Mouse (Mus musculus): ENCODE measurements around the gene Gm17416. TPM values are rescaled to one million over a fixed set of nuclear protein-coding genes. Genes with fewer than 3 reads are reported as not detected.

The Gm17416 gene
- not detected for polyA plus RNA-seq (2017; shearing (Covaris generic))

DNA sequence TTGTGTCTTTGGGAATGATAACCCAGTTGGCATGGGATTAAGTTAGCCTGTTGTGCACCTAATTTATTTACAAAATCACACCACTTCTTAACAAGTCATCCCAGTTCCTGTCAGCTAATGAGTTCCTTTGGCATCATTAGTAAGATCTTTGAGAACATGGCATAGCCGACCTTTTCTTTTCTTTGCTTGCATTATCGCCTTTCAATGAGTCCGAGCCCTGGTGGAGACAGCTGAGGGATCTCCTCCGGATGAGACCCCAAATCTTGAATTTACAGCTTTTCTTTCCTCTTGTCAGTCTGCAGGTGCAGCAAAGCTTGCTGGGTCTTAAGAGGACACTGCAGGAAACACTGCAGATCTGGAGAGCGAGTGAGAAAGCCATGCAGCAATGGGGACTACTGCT is at the start of gene Gm17416:
TSS of gene Gm17416 (plus strand) at position 301 of the 400 bp plus-strand sequence.

DNA sequence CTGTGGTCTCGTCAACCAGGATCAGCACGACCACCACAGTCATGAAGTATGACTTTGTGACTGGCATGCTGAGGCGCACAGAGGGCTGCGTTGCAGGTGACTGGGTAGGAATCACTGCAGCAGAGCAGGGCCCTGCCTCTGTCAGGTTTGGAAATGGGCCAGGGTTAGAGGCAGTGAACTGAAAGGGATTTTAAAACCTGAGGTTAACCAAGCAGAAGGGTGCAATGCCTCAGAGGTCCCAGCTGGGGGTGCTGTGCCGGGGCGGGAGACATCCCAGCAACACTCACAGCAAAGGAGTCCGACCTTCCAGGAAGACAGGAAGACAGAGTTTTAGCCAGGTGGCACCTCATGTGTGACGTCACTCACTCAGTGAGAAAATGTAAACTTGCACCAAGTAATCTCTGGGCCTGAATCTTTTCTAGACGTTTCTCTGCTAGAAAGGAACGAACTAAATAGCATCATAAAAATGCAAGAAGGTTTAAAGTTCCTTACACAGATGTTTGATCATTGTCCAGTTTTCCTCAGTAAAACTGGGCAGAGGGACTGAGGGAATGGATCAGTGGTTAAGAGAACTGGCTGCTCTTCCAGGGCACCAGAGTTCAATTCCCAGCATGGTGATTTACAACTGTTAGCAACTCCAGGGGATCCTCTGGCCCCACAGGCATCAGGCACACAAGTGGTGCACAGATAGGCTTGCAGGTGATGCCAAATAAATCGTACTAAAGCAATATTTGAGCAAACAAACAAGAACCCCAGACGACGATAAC is 29.0 kb upstream of the Gm17416 start, which contains the start of gene Defb29:
TSS of gene Defb29 (minus strand) at position 155 of the 767 bp plus-strand sequence.

DNA sequence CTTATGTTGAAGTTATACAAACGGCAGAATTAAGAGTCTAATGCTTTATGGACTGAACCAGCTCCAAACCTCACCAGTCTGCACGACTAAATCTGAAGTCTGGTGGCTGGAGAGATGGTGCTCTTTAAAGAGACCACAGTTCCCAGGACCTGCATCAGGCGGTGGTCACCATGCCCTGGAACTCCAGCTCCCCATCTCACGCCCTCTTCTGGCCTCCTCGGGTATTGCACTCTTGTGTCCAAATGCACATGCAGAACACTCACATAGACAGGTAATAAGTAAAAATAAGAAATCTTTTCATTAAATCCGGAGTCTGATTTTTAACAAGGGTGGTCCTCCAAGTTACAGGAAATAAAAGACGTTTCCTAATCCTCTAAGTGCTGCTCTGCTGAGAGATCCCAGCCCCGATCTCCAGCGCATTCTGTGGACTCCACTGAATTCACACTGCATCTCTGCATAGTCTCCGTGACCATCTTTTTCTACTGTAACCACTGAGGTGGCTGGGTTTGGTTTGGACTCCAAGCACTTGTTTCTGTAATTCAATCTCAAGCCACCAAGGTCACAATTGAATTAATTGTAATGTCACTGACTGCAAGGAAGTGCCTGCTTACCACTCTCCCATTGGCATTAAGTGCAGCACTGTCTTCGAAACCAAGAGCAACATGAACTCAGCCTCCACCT is 3.1 kb downstream of the Gm17416 start, which contains the start of gene Defb21:
TSS of gene Defb21 (plus strand) at position 631 of the 681 bp plus-strand sequence.

DNA sequence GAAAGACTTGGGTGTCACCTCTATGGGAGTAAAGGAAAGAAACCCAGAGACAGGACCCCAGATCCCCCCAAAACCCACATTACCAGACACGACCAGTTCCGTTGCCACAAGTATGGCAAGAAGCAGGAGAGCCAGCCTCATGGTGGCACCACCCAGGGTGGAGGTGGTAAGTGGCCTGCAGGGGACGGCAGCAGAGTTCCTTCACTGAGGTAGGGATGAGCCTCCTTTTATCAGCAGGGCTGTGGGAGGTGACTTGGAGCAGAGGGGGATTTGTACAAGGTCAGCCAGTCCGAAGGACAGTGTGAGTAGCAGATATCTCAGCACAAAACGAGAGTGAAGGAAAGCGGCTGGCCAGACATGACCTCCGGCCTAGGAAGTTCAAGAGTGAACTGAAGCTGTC is 11.0 kb downstream of the Gm17416 start, which contains the start of gene Defb19:
TSS of gene Defb19 (minus strand) at position 206 of the 400 bp plus-strand sequence.

DNA sequence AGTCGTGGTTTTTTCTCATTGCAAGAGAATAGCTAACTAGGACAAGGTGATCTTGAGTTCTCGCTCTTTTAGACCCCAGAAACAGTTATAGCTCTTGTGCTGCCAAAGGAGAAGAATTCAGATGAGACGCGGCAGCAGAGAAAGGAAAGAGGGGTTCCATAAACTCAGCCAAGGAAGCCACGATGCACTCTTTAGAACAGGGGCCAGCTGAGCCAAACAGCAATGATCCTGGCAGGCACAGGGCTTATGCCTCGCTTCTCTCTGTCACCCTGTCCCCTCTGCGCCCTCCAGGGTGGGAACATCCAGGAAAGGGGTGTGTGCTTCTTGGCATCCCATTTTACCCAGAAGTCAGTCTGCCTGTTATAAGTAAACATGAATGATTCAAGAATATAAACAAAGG is 30.2 kb downstream of the Gm17416 start, which contains the start of gene Defb45:
TSS of gene Defb45 (minus strand) at position 101 of the 400 bp plus-strand sequence.

DNA sequence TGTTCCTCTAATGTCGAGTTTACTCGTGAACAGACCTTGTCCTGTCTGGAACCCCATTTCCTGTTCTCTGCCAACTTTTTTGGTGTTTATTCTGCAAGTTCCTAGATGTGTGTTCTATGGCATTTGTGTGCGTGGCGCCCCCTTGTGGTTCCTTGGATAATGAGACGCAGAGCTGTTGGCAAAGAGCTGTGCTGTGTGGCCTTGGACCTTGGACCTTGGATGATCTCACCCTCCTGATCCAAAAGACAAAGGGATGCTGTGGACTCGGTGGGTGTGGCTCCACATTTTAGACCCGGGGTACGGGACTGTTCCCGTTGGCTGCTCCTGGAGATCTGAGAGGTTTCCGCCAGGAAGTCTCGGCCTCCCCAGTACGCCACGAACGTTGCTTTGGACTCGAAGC is 34.9 kb downstream of the Gm17416 start, which contains the start of gene Defb36:
TSS of gene Defb36 (plus strand) at position 271 of the 400 bp plus-strand sequence.

Other genes starting within 250 kb of the Gm17416 start
- gene Rbck1, start 236.7 kb upstream of the Gm17416 start, polyA plus RNA-seq (2017; shearing (Covaris generic)): 268 TPM
- 5.6 TPM for gene Trib3, start 225.3 kb upstream of the Gm17416 start, polyA plus RNA-seq (2017; shearing (Covaris generic))
- not detected for gene Nrsn2, start 192.7 kb upstream of the Gm17416 start, polyA plus RNA-seq (2017; shearing (Covaris generic))
- gene Sox12, start 171.3 kb upstream of the Gm17416 start, polyA plus RNA-seq (2017; shearing (Covaris generic)): 0.21 TPM
- gene Zcchc3, start 154.3 kb upstream of the Gm17416 start, polyA plus RNA-seq (2017; shearing (Covaris generic)): 0.93 TPM
- gene 6820408C15Rik, start 153.8 kb upstream of the Gm17416 start, polyA plus RNA-seq (2017; shearing (Covaris generic)): 0.62 TPM
- gene Defb23, start 104.7 kb upstream of the Gm17416 start, polyA plus RNA-seq (2017; shearing (Covaris generic)): not detected
- gene Defb20, start 92.3 kb upstream of the Gm17416 start, polyA plus RNA-seq (2017; shearing (Covaris generic)): not detected
- gene Defb22, start 79.2 kb upstream of the Gm17416 start, polyA plus RNA-seq (2017; shearing (Covaris generic)): not detected
- gene Defb26, start 57.6 kb upstream of the Gm17416 start, polyA plus RNA-seq (2017; shearing (Covaris generic)): not detected
- gene Defb28, start 51.1 kb upstream of the Gm17416 start, polyA plus RNA-seq (2017; shearing (Covaris generic)): not detected
- not detected for gene Defb29, start 29.2 kb upstream of the Gm17416 start, polyA plus RNA-seq (2017; shearing (Covaris generic))
- gene Defb21, start 3.4 kb downstream of the Gm17416 start, polyA plus RNA-seq (2017; shearing (Covaris generic)): not detected
- 1.1 TPM for gene Defb19, start 11.0 kb downstream of the Gm17416 start, polyA plus RNA-seq (2017; shearing (Covaris generic))
- gene Defb45, start 30.1 kb downstream of the Gm17416 start, polyA plus RNA-seq (2017; shearing (Covaris generic)): not detected
- gene Defb36, start 35.0 kb downstream of the Gm17416 start, polyA plus RNA-seq (2017; shearing (Covaris generic)): not detected
- not detected for gene Defb25, start 53.7 kb downstream of the Gm17416 start, polyA plus RNA-seq (2017; shearing (Covaris generic))
- not detected for gene Rem1, start 57.6 kb downstream of the Gm17416 start, polyA plus RNA-seq (2017; shearing (Covaris generic))
- 182 TPM for gene H13, start 100.1 kb downstream of the Gm17416 start, polyA plus RNA-seq (2017; shearing (Covaris generic))
- gene Mcts2, start 117.7 kb downstream of the Gm17416 start, polyA plus RNA-seq (2017; shearing (Covaris generic)): 4.7 TPM
- 1.9 TPM for gene Id1, start 166.9 kb downstream of the Gm17416 start, polyA plus RNA-seq (2017; shearing (Covaris generic))
- 0.54 TPM for gene Cox4i2, start 184.8 kb downstream of the Gm17416 start, polyA plus RNA-seq (2017; shearing (Covaris generic))

Data from effector memory CD4-positive, alpha-beta T cell, adult 7 months (primary cell).